Mouse (Mus musculus) MEL (cell line): Measurements from ENCODE around the gene Vps72. TPM values are rescaled to one million over a fixed set of nuclear protein-coding genes. Genes with fewer than 3 reads are reported as not detected.
"Not testable (repeated sequence)": the region's sequence is repeated elsewhere in the genome, so short reads cannot be mapped to it uniquely, and the experiment has no call there.

Source experiments
- DNase-seq: peaks from one replicate; pipeline ENCODE4 v3.0.0; 2011; ENCODE audit warnings: low read depth, low spot score
- H3K27ac ChIP-seq: 2 replicates; pipeline ENCODE4 v1.5.1; 2012; ENCODE audit warnings: low read depth, mild to moderate bottlenecking, control low read depth, low read length, moderate library complexity; ENCODE audit not compliant: control insufficient read depth
- H3K27me3 ChIP-seq, 2 experiments: fragments of 150-350 bp in 1 of 2; sonication (generic) in 1 of 2; 2 replicates each; pipeline ENCODE4 v1.6.1; 2012; ENCODE audit warnings: low read length in 2 of 2, mild to moderate bottlenecking in 2 of 2, improper control_type of control experiment in 1 of 2, moderate library complexity in 1 of 2; ENCODE audit not compliant: insufficient read depth in 2 of 2, control insufficient read depth in 1 of 2
- H3K36me3 ChIP-seq, 2 experiments: 2 replicates each; pipeline ENCODE4 v1.6.1; 2012 to 2014; ENCODE audit warnings: low read length in 2 of 2, improper control_type of control experiment in 1 of 2, inconsistent platforms in 1 of 2, mild to moderate bottlenecking in 1 of 2; ENCODE audit not compliant: insufficient read depth in 2 of 2, control insufficient read depth in 1 of 2
- H3K4me1 ChIP-seq, 2 experiments: fragments of 150-350 bp in 1 of 2; sonication (generic) in 1 of 2; 2 replicates each; pipeline ENCODE4 v1.6.1; 2012; ENCODE audit warnings: low read length in 2 of 2, improper control_type of control experiment in 1 of 2, mild to moderate bottlenecking in 1 of 2; ENCODE audit not compliant: insufficient read depth in 2 of 2, control insufficient read depth in 1 of 2
- H3K4me3 ChIP-seq, 2 experiments: fragments of 150-350 bp in 1 of 2; sonication (generic) in 1 of 2; 2 replicates each; pipeline ENCODE4 v1.5.1; 2012; ENCODE audit warnings: low read depth in 2 of 2, low read length in 2 of 2, mild to moderate bottlenecking in 2 of 2, moderate library complexity in 2 of 2, control low read depth in 1 of 2, improper control_type of control experiment in 1 of 2; ENCODE audit not compliant: control insufficient read depth in 1 of 2, insufficient read depth in 1 of 2
- H3K79me2 ChIP-seq: 2 replicates; pipeline ENCODE4 v1.6.1; 2012; ENCODE audit warnings: mild to moderate bottlenecking, low read length, moderate library complexity; ENCODE audit not compliant: control insufficient read depth, poor library complexity, insufficient read depth
- H3K9ac ChIP-seq: 2 replicates; pipeline ENCODE4 v1.6.1; 2012; ENCODE audit warnings: low read depth, mild to moderate bottlenecking, control low read depth, low read length, moderate library complexity; ENCODE audit not compliant: control insufficient read depth, poor library complexity, severe bottlenecking
- H3K9me3 ChIP-seq: fragments of 150-350 bp; sonication (generic); replicated peaks from 2 replicates; pipeline ENCODE4 v1.6.1; 2012; ENCODE audit warnings: mild to moderate bottlenecking, low read length, improper control_type of control experiment, moderate library complexity; ENCODE audit not compliant: insufficient read depth
- BHLHE40 ChIP-seq: IDR thresholded peaks from 2 replicates; pipeline ENCODE4 v1.6.1; 2012; ENCODE audit warnings: low read depth, mild to moderate bottlenecking, inconsistent platforms, low read length, improper control_type of control experiment, borderline replicate concordance
- CHD1 ChIP-seq: IDR thresholded peaks from 2 replicates; pipeline ENCODE4 v1.6.1; 2012; ENCODE audit warnings: low read depth, mild to moderate bottlenecking, inconsistent platforms, low read length, improper control_type of control experiment
- CHD2 ChIP-seq: IDR thresholded peaks from 2 replicates; pipeline ENCODE4 v1.6.1; 2011; ENCODE audit warnings: low read length, improper control_type of control experiment
- CTCF ChIP-seq, 3 experiments: IDR thresholded peaks in 2 of 3; conservative IDR thresholded peaks in 1 of 3; 2 replicates each; pipeline ENCODE4 v1.5.1; 2011 to 2012; ENCODE audit warnings: low read length in 3 of 3, low read depth in 2 of 3, mild to moderate bottlenecking in 2 of 3, improper control_type of control experiment in 1 of 3, inconsistent platforms in 1 of 3, mixed read lengths in 1 of 3, moderate library complexity in 1 of 3; ENCODE audit not compliant: control insufficient read depth in 1 of 3, insufficient read depth in 1 of 3, poor library complexity in 1 of 3, severe bottlenecking in 1 of 3
- E2F4 ChIP-seq: IDR thresholded peaks from 2 replicates; pipeline ENCODE4 v1.6.1; 2011; ENCODE audit warnings: low read depth, low read length, improper control_type of control experiment, borderline replicate concordance
- ELF1 ChIP-seq: IDR thresholded peaks from 2 replicates; pipeline ENCODE4 v1.6.1; 2014; ENCODE audit warnings: low read depth, mild to moderate bottlenecking, inconsistent platforms, low read length, improper control_type of control experiment, moderate library complexity
- EP300 ChIP-seq, 2 experiments: IDR thresholded peaks; 2 replicates each; pipeline ENCODE4 v1.6.1; 2011; ENCODE audit warnings: improper control_type of control experiment in 2 of 2, low read length in 2 of 2, low read depth in 1 of 2, mild to moderate bottlenecking in 1 of 2
- ETS1 ChIP-seq: IDR thresholded peaks from 2 replicates; pipeline ENCODE4 v1.6.1; 2012; ENCODE audit warnings: low read depth, mild to moderate bottlenecking, inconsistent platforms, low read length, improper control_type of control experiment, moderate library complexity
- GATA1 ChIP-seq: IDR thresholded peaks from 2 replicates; pipeline ENCODE4 v1.6.1; 2011; ENCODE audit warnings: low read depth, low read length, improper control_type of control experiment
- JUND ChIP-seq: IDR thresholded peaks from 2 replicates; pipeline ENCODE4 v1.6.1; 2011; ENCODE audit warnings: low read depth, mild to moderate bottlenecking, improper control_type of control experiment, low read length
- KAT2A ChIP-seq: conservative IDR thresholded peaks from 2 replicates; pipeline ENCODE4 v1.6.1; 2012; ENCODE audit warnings: low read depth, low read length, improper control_type of control experiment, inconsistent platforms
- MAFK ChIP-seq: IDR thresholded peaks from 2 replicates; pipeline ENCODE4 v1.6.1; 2011; ENCODE audit warnings: low read depth, mild to moderate bottlenecking, low read length, improper control_type of control experiment, borderline replicate concordance
- MAX ChIP-seq: IDR thresholded peaks from 2 replicates; pipeline ENCODE4 v1.6.1; 2011; ENCODE audit warnings: low read length, improper control_type of control experiment
- MAZ ChIP-seq: IDR thresholded peaks from 2 replicates; pipeline ENCODE4 v1.6.1; 2012; ENCODE audit warnings: low read depth, mild to moderate bottlenecking, inconsistent platforms, low read length, improper control_type of control experiment
- MEF2A ChIP-seq: IDR thresholded peaks from 2 replicates; pipeline ENCODE4 v1.6.1; 2014; ENCODE audit warnings: low read depth, mild to moderate bottlenecking, inconsistent platforms, low read length, improper control_type of control experiment; ENCODE audit not compliant: poor library complexity, insufficient replicate concordance, severe bottlenecking; ENCODE audit errors: extremely low read depth
- MXI1 ChIP-seq: IDR thresholded peaks from 2 replicates; pipeline ENCODE4 v1.6.1; 2011; ENCODE audit warnings: mild to moderate bottlenecking, low read depth, low read length, improper control_type of control experiment
- MYB ChIP-seq: IDR thresholded peaks from 2 replicates; pipeline ENCODE4 v1.6.1; 2011; ENCODE audit warnings: mild to moderate bottlenecking, low read depth, low read length, improper control_type of control experiment
- MYC ChIP-seq: IDR thresholded peaks from 2 replicates; pipeline ENCODE4 v1.6.1; 2011; ENCODE audit warnings: low read depth, mild to moderate bottlenecking, low read length, improper control_type of control experiment, moderate library complexity
- NELFE ChIP-seq: IDR thresholded peaks from 2 replicates; pipeline ENCODE4 v1.6.1; 2011; ENCODE audit warnings: low read depth, low read length, improper control_type of control experiment
- NRF1 ChIP-seq: IDR thresholded peaks from 2 replicates; pipeline ENCODE4 v1.6.1; 2014; ENCODE audit warnings: low read depth, mild to moderate bottlenecking, inconsistent platforms, low read length, improper control_type of control experiment, moderate library complexity; ENCODE audit not compliant: poor library complexity, insufficient read depth, severe bottlenecking
- POLR2A ChIP-seq, 2 experiments: IDR thresholded peaks; 2 replicates each; pipeline ENCODE4 v1.6.1; 2011 to 2012; ENCODE audit warnings: low read length in 2 of 2, mild to moderate bottlenecking in 2 of 2, control low read depth in 1 of 2, improper control_type of control experiment in 1 of 2, low read depth in 1 of 2, moderate library complexity in 1 of 2; ENCODE audit not compliant: control insufficient read depth in 1 of 2, insufficient read depth in 1 of 2, poor library complexity in 1 of 2
- POLR2AphosphoS2 ChIP-seq: IDR thresholded peaks from 2 replicates; pipeline ENCODE4 v1.6.1; 2011; ENCODE audit warnings: low read length, improper control_type of control experiment
- POLR2AphosphoS5 ChIP-seq: IDR thresholded peaks from 2 replicates; pipeline ENCODE4 v1.6.1; 2012; ENCODE audit warnings: low read depth, borderline replicate concordance, mild to moderate bottlenecking, inconsistent platforms, low read length, moderate library complexity, mixed read lengths
- RCOR1 ChIP-seq: IDR thresholded peaks from 2 replicates; pipeline ENCODE4 v1.6.1; 2012; ENCODE audit warnings: low read depth, mild to moderate bottlenecking, inconsistent platforms, low read length, improper control_type of control experiment
- SMC3 ChIP-seq: IDR thresholded peaks from 2 replicates; pipeline ENCODE4 v1.6.1; 2011; ENCODE audit warnings: low read depth, low read length, improper control_type of control experiment
- TBP ChIP-seq: IDR thresholded peaks from 2 replicates; pipeline ENCODE4 v1.8.0; 2011; ENCODE audit warnings: low read depth, low read length, improper control_type of control experiment
- TCF12 ChIP-seq: IDR thresholded peaks from 2 replicates; pipeline ENCODE4 v1.6.1; 2014; ENCODE audit warnings: low read depth, mild to moderate bottlenecking, inconsistent platforms, low read length, improper control_type of control experiment, moderate library complexity
- USF1 ChIP-seq: IDR thresholded peaks from 2 replicates; pipeline ENCODE4 v1.6.1; 2014; ENCODE audit warnings: low read depth, mild to moderate bottlenecking, inconsistent platforms, low read length, improper control_type of control experiment, moderate library complexity
- USF2 ChIP-seq, 2 experiments: IDR thresholded peaks; 2 replicates each; pipeline ENCODE4 v1.6.1; 2011 to 2012; ENCODE audit warnings: improper control_type of control experiment in 2 of 2, low read length in 2 of 2, borderline replicate concordance in 1 of 2, inconsistent platforms in 1 of 2, low read depth in 1 of 2, mild to moderate bottlenecking in 1 of 2; ENCODE audit not compliant: insufficient read depth in 1 of 2
- ZKSCAN1 ChIP-seq: IDR thresholded peaks from 2 replicates; pipeline ENCODE4 v1.6.1; 2012; ENCODE audit warnings: low read depth, mild to moderate bottlenecking, inconsistent platforms, low read length, improper control_type of control experiment, moderate library complexity
- ZMIZ1 ChIP-seq: IDR thresholded peaks from 2 replicates; pipeline ENCODE4 v1.6.1; 2012; ENCODE audit warnings: low read depth, mild to moderate bottlenecking, inconsistent platforms, low read length, improper control_type of control experiment, moderate library complexity
- ZNF384 ChIP-seq: IDR thresholded peaks from 2 replicates; pipeline ENCODE4 v1.6.1; 2012; ENCODE audit warnings: low read depth, mild to moderate bottlenecking, inconsistent platforms, low read length, improper control_type of control experiment
- polyA plus RNA-seq, 2 experiments: library from polyadenylated mRNA; stranded (reverse) in 1 of 2; unstranded in 1 of 2; fragments of >175 nt in 1 of 2; fragments of >200 nt in 1 of 2; gene quantifications; 2 replicates each; pipeline versions ENCODE4 v1.2.1 to v1.2.4; 2012; ENCODE audit warnings: low replicate concordance in 2 of 2, low read depth in 1 of 2; ENCODE audit not compliant: insufficient read length in 2 of 2, insufficient read depth in 1 of 2, missing spikeins in 1 of 2
- total RNA-seq: library from RNA; depleted of rRNA; stranded (reverse); fragments of 300-350 nt; gene quantifications from 2 replicates; pipeline ENCODE4 v1.2.3, GENCODE M21; 2012

The Vps72 gene
- total and polyA plus RNA-seq, 3 experiments = 128 to 416 (median 266) TPM

GRCm38 (mm10) chr3:95134133-95134532 is 23.3 kb downstream of the Vps72 start:
- H3K4me3 ChIP-seq = not testable (repeated sequence)

DNA sequence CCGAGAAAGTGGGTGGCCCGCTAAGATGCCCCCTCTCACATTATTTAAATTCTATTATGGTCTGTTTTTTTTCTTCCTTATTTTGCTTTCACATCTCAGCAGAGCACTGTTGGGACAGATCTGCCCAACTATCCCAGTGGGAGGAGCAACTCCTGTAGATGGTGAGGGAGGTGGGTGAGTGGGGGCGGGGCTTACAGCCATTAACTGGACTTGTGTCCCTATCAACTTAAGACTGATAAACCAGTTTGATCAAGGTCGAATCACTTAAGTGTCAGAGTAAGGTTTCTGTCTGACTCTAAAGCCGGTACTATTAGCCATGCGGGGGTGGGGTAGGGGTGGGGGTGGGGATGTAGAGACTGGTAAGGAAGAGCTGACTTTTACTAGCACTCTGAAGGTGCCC is 24.2 kb downstream of the Vps72 start:
- Histone ChIP-seq H3K4me3 (peak overlapping the region; percentile 55 to 86), H3K4me1 (peaks cover 12 to 24% of the 10 kb centered on the region in 2 experiments), H3K27ac (peak overlapping the region; percentile 79), H3K79me2 (peaks cover 11% of the 10 kb centered on the region), H3K36me3 (peaks cover 0 to 20% of the 10 kb centered on the region in 2 experiments), H3K27me3 (no peaks in the 10 kb centered on the region), H3K9ac (peak overlapping the region; percentile 67), H3K9me3 (no peaks in the 10 kb centered on the region)
- peak; percentile 94 for DNase-seq
- TF ChIP-seq ZMIZ1 = no peak
- TF ChIP-seq NELFE = peak; percentile 54; the same call in 1 of the 2 replicates
- TF ChIP-seq ZNF384 = peak; percentile 62
- TF ChIP-seq KAT2A = no peak
- peak; percentile 27; the same call in 1 of the 2 replicates for TF ChIP-seq TBP
- TF ChIP-seq POLR2A (IDR thresholded peaks at IDR 0.05; ENCODE audit: control insufficient read depth in 1 of 2, insufficient read depth in 1 of 2, low read depth in 1 of 2, low read length in 2 of 2, poor library complexity in 1 of 2) = no peak
- no peak; the same call in 1 of the 2 replicates for TF ChIP-seq GATA1
- TF ChIP-seq CHD2 = peak; percentile 67
- TF ChIP-seq MAFK = no peak
- no peak for TF ChIP-seq EP300 (IDR thresholded peaks at IDR 0.05; ENCODE audit: low read depth in 1 of 2, low read length in 2 of 2)
- no peak for TF ChIP-seq NRF1
- no peak for TF ChIP-seq ETS1
- TF ChIP-seq MEF2A = no peak
- TF ChIP-seq MYB = no peak
- 0 out of 2 replicates have a peak, but pooled peaks have one; percentile 48 for TF ChIP-seq ELF1
- TF ChIP-seq BHLHE40 = 0 out of 2 replicates have a peak, but pooled peaks have one; percentile 21
- TF ChIP-seq MAX = no peak
- TF ChIP-seq SMC3 = no peak
- no peak for TF ChIP-seq MAZ
- TF ChIP-seq USF2 (IDR thresholded peaks at IDR 0.05; ENCODE audit: borderline replicate concordance in 1 of 2, insufficient read depth in 1 of 2, low read depth in 1 of 2, low read length in 2 of 2) = no peak
- no peak for TF ChIP-seq POLR2AphosphoS5
- TF ChIP-seq ZKSCAN1 = no peak
- TF ChIP-seq RCOR1 = peak; percentile 25; the same call in 1 of the 2 replicates
- no peak for TF ChIP-seq USF1
- TF ChIP-seq JUND = no peak
- TF ChIP-seq E2F4 = no peak
- TF ChIP-seq CHD1 = peak; percentile 77
- no peak for TF ChIP-seq MYC
- TF ChIP-seq CTCF (IDR thresholded peaks at IDR 0.05 in 2 of 3, conservative IDR thresholded peaks at IDR 0.05 in 1 of 3; ENCODE audit: control insufficient read depth in 1 of 3, insufficient read depth in 1 of 3, low read depth in 2 of 3, low read length in 3 of 3, poor library complexity in 1 of 3, severe bottlenecking in 1 of 3) = no peak
- no peak for TF ChIP-seq TCF12
- TF ChIP-seq POLR2AphosphoS2 = peak; percentile 66; the same call in 1 of the 2 replicates
- TF ChIP-seq MXI1 = no peak

More at GRCm38 (mm10) chr3:95134133-95134532, 23.3 kb downstream of the Vps72 start:
- H3K9me3 ChIP-seq, H3K9ac ChIP-seq, DNase-seq, H3K27ac ChIP-seq, H3K27me3 ChIP-seq: not testable (repeated sequence)
- Histone ChIP-seq H3K4me1 (peaks cover 12 to 24% of the 10 kb centered on the region in 2 experiments), H3K36me3 (peaks cover 0 to 20% of the 10 kb centered on the region in 2 experiments; a peak in 3 of 4 replicates), H3K79me2 (peaks cover 11% of the 10 kb centered on the region)
